Mouse (Mus musculus): ENCODE data around the gene Trib2.

- no peak for TF ChIP-seq POLR2A (IDR thresholded peaks at IDR 0.05; ENCODE audit: borderline replicate concordance, low read depth, low read length)
- TF ChIP-seq CTCF (IDR thresholded peaks at IDR 0.05; ENCODE audit: low read depth, low read length): no peak
These were observed 12.2 kb upstream of the Trib2 start for GRCm38 (mm10) chr12:15828815-15829398.
